Mouse (Mus musculus) layer of hippocampus, adult 11-12 months (tissue): ENCODE results near the gene Opn4.

Experiments used
- DNase-seq: peaks from one replicate; pipeline ENCODE4 v3.0.0; 2022; ENCODE audit warnings: low spot score

Opn4 gene

GRCm38 (mm10) chr14:34599941-34600340 lies at the start of gene Opn4:
Gene Opn4 (minus strand): TSS chr14:34600142.
- no peak for DNase-seq

GRCm38 (mm10) chr14:34647870-34648475 lies 48.0 kb upstream of the Opn4 start:
- no peak for DNase-seq

DNA sequence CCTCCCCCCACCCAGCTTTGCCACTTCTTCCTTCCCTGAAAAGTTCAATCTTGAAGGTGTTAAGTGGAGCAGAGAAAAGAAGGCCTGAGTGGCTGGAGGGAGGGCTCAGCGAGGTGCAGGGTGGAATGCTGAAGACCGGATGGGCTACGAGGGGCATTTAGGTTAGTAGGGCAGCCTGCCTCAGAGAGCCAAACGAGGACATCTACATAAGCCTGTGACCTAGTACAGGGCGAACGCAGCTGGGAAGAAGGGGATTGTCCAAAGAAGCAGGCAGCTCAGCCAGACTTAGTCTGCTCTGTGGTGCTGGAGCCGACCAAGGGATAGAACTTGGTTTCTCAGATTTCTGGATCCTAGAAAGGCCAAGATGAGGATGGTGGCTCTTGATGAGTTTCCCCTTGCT lies 44.2 kb upstream of the Opn4 start:
- no peak for DNase-seq

DNA sequence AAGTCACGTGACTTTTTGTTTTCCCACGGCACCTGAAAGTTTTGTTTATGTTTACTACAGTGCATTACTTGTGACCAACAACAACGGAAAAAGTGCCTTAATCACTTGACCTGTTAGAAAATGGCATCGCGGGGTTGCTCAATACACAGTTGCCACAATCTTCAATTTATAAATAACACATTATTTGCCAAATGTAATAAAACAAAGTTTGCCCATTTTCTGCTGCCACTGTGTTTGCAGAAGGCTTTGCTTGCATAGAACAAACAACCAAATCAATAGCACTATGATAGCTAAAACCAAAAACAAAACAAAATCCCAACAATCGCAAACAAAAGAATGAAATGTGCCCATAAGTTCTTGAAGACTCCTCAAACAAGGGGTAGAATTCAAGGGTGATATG lies 35.8 kb upstream of the Opn4 start:
- no peak for DNase-seq

GRCm38 (mm10) chr14:34635192-34635591 lies 35.2 kb upstream of the Opn4 start:
- no peak for DNase-seq

DNA sequence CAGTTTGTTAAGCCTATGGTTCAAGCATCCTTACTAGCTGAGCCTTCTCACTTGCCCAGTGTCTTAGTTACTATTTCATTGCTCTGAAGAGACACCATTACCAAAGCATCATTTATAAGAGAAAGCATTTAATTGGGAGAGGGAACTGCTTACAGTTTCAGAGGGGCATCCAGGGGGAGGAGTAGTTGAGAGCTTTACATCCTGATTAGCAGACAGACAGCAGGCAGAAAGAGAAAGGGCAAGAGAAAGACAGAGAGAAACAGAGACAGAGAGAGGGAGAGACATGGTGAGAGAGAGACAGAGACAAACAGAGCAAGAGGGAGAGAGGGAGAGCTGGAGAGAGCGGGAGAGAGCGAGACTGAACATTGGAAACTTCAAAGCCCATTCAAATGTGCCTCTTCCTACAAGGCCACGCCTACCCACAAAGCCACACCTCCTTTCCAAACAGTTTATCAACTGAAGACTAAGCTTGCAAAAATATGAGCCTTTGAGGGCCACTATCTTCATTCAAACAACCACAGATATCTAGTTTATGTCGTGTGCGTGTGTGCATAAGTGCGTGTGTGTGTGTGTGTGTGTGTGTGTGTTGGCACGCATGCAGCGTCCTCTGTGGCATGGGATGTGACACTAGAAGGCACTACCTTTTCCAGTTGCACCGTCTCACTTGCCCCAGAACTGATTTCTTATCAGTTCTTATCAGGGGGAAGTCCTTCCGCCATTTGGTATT lies 32.9 kb upstream of the Opn4 start:
- no peak for DNase-seq

DNA sequence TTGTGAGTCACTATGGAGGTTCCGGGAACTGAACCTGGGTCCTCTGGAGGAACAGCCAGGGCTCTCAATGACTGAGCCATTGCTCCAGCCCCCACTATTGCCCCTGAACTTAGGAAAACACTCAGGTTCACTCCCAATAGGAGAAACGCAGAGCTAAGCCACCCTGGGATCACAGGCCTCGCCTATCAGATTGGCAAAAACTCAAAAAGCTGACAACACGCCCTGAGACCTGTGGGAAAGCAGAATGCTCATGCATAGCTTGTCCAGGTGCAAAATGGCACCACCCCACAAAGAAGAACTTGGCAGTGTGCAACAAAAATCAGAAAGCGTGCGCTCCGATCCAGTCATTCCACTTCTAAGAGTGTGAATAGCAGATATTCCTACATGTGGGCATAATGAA lies 26.9 kb upstream of the Opn4 start:
- no peak for DNase-seq

DNA sequence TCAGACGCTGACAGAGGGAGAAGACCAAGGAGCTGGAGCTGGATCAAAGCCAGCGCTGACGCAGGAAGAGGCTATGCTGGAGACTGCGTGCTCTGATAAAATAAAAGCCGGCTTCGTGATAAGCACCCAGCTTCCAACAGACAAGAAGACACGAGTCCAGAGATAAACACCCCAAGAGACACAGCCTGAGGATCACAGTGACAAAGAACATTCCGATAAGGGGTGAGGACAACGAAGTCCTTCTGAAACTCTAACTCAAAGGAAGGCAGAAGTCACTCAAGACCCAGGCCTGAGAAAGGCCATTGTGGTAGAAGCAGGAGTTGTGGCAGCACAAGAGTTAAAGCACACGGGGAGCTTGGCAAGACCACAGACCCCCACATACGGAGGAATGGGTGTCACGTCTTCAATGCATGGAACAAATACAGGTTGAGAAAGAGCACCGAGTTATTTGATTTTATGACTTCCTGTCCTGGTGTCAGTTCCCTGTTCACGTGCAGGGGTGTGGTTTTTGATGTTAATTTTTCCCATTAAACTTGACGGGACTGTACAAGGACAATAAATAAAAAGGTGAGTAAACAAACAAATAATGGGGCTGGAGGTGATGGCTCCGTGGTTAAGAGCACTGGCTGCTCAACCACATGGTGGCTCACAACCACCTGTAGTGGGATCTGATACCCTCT lies 23.7 kb upstream of the Opn4 start:
- DNase-seq, result no peak

- DNase-seq, result no peak
Measured at GRCm38 (mm10) chr14:34623074-34623473, 23.1 kb upstream of the Opn4 start.

DNA sequence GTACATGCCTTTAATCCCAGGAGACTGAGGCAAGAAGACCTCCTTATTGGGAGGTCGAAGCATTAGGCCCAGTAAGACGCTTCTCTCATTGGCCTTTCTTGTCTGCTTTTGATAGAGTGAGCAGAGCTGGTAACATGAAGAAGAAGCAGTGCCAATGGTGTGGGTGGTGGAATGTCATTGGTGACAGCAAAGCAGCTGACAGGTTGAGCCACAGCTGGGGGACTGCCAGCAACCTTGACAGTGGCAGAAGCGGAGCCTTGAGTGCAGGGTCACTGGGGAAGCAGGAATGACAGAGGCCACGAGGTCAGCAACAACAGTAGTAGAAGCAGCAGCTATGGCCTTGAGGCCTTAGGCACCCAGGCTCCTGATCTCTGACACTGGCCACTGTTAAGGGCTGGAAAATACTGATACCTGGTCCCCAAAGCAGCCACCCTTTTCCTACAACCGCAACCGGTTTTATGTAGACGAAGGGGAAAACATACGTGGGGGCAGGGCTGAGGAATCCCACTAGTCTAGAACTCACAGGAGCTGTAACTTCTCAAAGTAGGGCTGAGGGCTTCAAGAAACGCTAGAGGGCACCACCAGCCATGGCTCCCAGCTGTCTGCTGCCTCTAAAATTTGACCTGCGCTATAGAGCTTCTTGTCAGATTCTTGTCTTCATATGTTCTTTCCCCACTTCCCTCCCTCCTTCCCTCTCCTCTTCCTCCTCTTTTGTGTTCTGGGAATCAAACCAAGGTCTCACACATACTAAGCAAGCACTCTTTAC lies 20.9 kb upstream of the Opn4 start:
- DNase-seq, result peak; percentile 30

GRCm38 (mm10) chr14:34618808-34619207 lies 18.9 kb upstream of the Opn4 start:
- DNase-seq, result no peak

GRCm38 (mm10) chr14:34616821-34617220 lies 16.9 kb upstream of the Opn4 start:
- peak; percentile 86 for DNase-seq

- no peak for DNase-seq
Measured at GRCm38 (mm10) chr14:34615625-34616024, 15.7 kb upstream of the Opn4 start.

GRCm38 (mm10) chr14:34615082-34615481 lies 15.1 kb upstream of the Opn4 start:
- no peak for DNase-seq

- no peak for DNase-seq
Measured at GRCm38 (mm10) chr14:34614551-34614950, 14.6 kb upstream of the Opn4 start.

DNA sequence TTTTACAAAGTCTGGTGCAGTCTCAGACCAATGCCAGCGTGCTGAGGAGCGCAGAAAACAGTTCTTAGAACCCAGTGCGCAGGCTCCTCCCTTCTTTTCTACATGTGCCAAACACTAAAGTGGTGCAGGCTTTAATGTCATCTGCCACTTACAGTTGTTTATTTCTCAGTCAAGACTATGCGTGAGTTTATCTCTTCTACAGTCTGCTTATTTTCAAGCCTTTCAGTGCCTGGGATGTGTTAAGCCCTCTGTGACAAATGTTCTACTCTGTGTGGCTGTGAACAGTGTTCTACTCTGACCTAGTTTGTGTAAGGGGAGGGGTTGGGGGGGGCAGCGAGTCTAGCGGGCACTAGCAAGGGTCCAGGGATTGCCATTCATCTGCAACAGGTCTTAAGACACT lies 13.6 kb upstream of the Opn4 start:
- DNase-seq, result no peak

- no peak for DNase-seq
Measured at GRCm38 (mm10) chr14:34612222-34612621, 12.3 kb upstream of the Opn4 start.

DNA sequence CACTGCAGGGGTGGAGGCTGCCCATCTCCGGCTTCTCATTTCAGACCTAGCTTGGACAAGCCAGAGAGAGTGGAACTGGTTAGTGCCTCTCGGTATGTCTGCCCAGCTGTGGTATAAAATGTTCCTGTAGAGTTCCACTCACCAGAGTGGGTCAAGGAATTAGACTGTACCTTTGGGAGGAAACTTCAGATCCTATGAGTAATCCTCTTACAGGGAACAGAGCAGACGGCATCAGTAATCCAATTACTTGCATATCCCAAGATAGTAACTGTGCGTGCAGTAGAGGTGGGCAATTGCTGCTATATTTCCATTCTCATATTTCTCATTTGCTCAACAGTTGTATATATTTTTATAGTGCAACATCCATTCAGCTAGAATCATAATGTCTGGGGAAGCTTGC lies 11.6 kb upstream of the Opn4 start:
- DNase-seq, result no peak

GRCm38 (mm10) chr14:34601910-34602309 lies 2.0 kb upstream of the Opn4 start:
- no peak for DNase-seq

GRCm38 (mm10) chr14:34595596-34596255 lies 4.2 kb downstream of the Opn4 start:
- no peak for DNase-seq

DNA sequence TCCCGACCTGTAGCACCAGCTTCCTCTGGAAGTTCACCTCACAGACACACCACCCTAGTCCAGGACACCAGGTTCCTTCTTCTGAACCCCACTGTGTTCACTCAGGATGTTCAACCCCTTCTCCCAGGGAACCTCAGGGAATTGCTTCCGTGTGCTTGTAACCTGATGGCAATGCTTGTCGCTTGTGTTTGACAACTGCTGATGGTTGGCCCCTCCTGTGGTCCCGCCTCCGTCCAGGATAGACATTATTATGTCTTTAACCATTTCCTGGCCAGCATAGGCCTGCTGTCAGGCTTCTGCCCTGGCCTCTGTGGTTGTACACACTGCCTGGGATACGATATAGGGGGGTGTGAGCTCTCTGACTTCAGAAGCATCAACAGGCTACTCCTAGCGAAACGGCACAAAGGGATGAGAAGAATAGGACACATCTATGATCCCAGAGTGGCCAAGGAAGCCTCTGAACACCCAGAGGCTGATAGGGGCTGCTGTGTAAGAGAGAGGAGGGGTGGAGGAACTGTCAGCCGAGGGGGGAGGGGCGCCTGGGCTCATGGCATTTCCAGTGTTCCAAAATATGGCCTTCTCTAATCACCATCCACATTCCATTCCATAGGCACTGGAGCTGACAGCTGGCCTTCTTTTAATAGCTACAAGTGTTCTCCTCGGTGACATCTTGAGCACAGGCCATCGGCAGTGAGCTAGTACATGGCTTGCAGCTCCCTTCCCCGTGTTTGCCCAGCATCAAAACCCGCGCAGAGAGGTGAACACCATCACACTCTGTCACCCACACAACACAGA lies 8.0 kb downstream of the Opn4 start:
- DNase-seq, result no peak
